Mouse (Mus musculus): ENCODE measurements at regions not wholly inside any gene's neighbourhood (a gene's known extent, or its start where the extent isn't known, plus 50 kb on each side); places are given as distances from the start of the nearest gene placed in this dataset.

- DNase-seq (ENCODE audit: low read depth in 1 of 2, low spot score in 2 of 2) = no peak
Observed at GRCm38 (mm10) chr2:158909086-158909485, 114.5 kb downstream of the Dhx35 start.

- no peak for DNase-seq (ENCODE audit: low read depth in 1 of 2, low spot score in 2 of 2)
Observed at GRCm38 (mm10) chr2:158910325-158910724, 115.7 kb downstream of the Dhx35 start.

- DNase-seq (ENCODE audit: low read depth in 1 of 2, low spot score in 2 of 2) = no peak
Observed at GRCm38 (mm10) chr2:158911191-158911590, 116.6 kb downstream of the Dhx35 start.

GRCm38 (mm10) chr2:158912631-158913258 lies 118.1 kb downstream of the Dhx35 start:
- DNase-seq (ENCODE audit: low read depth in 1 of 2, low spot score in 2 of 2) = no peak

- DNase-seq (ENCODE audit: low read depth in 1 of 2, low spot score in 2 of 2) = no peak
Observed at GRCm38 (mm10) chr2:158917398-158917797, 122.8 kb downstream of the Dhx35 start.

- DNase-seq (ENCODE audit: low read depth in 1 of 2, low spot score in 2 of 2) = no peak
Observed at GRCm38 (mm10) chr2:158918312-158918711, 123.7 kb downstream of the Dhx35 start.

GRCm38 (mm10) chr2:158921342-158922255 lies 127.0 kb downstream of the Dhx35 start:
- no peak for DNase-seq (ENCODE audit: low read depth in 1 of 2, low spot score in 2 of 2)

- DNase-seq (ENCODE audit: low read depth in 1 of 2, low spot score in 2 of 2) = no peak
Observed at GRCm38 (mm10) chr2:158922766-158923165, 128.2 kb downstream of the Dhx35 start.

- DNase-seq (ENCODE audit: low read depth in 1 of 2, low spot score in 2 of 2) = no peak
Observed at GRCm38 (mm10) chr2:158929507-158929906, 134.9 kb downstream of the Dhx35 start.

- no peak for DNase-seq (ENCODE audit: low read depth in 1 of 2, low spot score in 2 of 2)
Observed at GRCm38 (mm10) chr2:158937948-158938565, 143.4 kb downstream of the Dhx35 start.

GRCm38 (mm10) chr2:158949418-158949817 lies 154.8 kb downstream of the Dhx35 start:
- no peak for DNase-seq (ENCODE audit: low read depth in 1 of 2, low spot score in 2 of 2)

- DNase-seq (ENCODE audit: low read depth in 1 of 2, low spot score in 2 of 2) = no peak
Observed at GRCm38 (mm10) chr2:158951061-158951460, 156.5 kb downstream of the Dhx35 start.

GRCm38 (mm10) chr2:158956888-158957287 lies 162.3 kb downstream of the Dhx35 start:
- DNase-seq (ENCODE audit: low read depth in 1 of 2, low spot score in 2 of 2) = no peak

- no peak for DNase-seq (ENCODE audit: low read depth in 1 of 2, low spot score in 2 of 2)
Observed at GRCm38 (mm10) chr2:158965003-158965665, 170.5 kb downstream of the Dhx35 start.

GRCm38 (mm10) chr2:158972178-158972577 lies 177.6 kb downstream of the Dhx35 start:
- DNase-seq (ENCODE audit: low read depth in 1 of 2, low spot score in 2 of 2) = no peak

GRCm38 (mm10) chr2:158985529-158986148 lies 191.0 kb downstream of the Dhx35 start:
- DNase-seq (ENCODE audit: low read depth in 1 of 2, low spot score in 2 of 2) = no peak

- DNase-seq (ENCODE audit: low read depth in 1 of 2, low spot score in 2 of 2) = no peak
Observed at GRCm38 (mm10) chr2:159002481-159003186, 208.0 kb downstream of the Dhx35 start.

- no peak for DNase-seq (ENCODE audit: low read depth in 1 of 2, low spot score in 2 of 2)
Observed at GRCm38 (mm10) chr2:159003187-159003497, 208.5 kb downstream of the Dhx35 start.

- no peak for DNase-seq (ENCODE audit: low read depth in 1 of 2, low spot score in 2 of 2)
Observed at GRCm38 (mm10) chr2:159004417-159004816, 209.8 kb downstream of the Dhx35 start.

- no peak for DNase-seq (ENCODE audit: low read depth in 1 of 2, low spot score in 2 of 2)
Observed at GRCm38 (mm10) chr2:159012725-159013124, 218.1 kb downstream of the Dhx35 start.
